Mouse (Mus musculus): ENCODE data around the gene Gpr37l1. TPM values are rescaled to one million over a fixed set of nuclear protein-coding genes. Genes with fewer than 3 reads are reported as not detected.
A peak's percentile ranks its signal among the peaks of the same experiment; 100 is the strongest.

Gpr37l1 gene
- polyA plus RNA-seq, 1 experiment from 2014 or later = 2.7 TPM

- no peak overlapping the region for H3K4me3 ChIP-seq (ENCODE audit: low read depth, low read length)
- no peaks in the 10 kb centered on the region for H3K27me3 ChIP-seq (ENCODE audit: control insufficient read depth, insufficient read depth, low read depth, low read length)
- H3K9me3 ChIP-seq (replicated peaks; ENCODE audit: control insufficient read depth, low read length, poor library complexity, severe bottlenecking) = no peaks in the 10 kb centered on the region
- no peak overlapping the region for H3K4me2 ChIP-seq (ENCODE audit: low read length)
- ATAC-seq = no peak
- 95% methylated on average over 6 of the region's 6 CpGs for WGBS
- no peaks in the 10 kb centered on the region for H3K4me1 ChIP-seq (ENCODE audit: control insufficient read depth, insufficient read depth, low read length)
- H3K9ac ChIP-seq (ENCODE audit: low read depth, low read length) = no peak overlapping the region
- H3K36me3 ChIP-seq (ENCODE audit: control insufficient read depth, insufficient read depth, low read length) = no peaks in the 10 kb centered on the region
- no peak overlapping the region for H3K27ac ChIP-seq (ENCODE audit: low read length)
These were observed 5.8 kb upstream of the Gpr37l1 start for GRCm38 (mm10) chr1:135173311-135173710.

- Histone ChIP-seq H3K4me3 (ENCODE audit: low read depth, low read length) (no peak overlapping the region), H3K9ac (ENCODE audit: low read depth, low read length) (no peak overlapping the region), H3K4me1 (ENCODE audit: control insufficient read depth, insufficient read depth, low read length) (no peaks in the 10 kb centered on the region), H3K9me3 (replicated peaks; ENCODE audit: control insufficient read depth, low read length, poor library complexity, severe bottlenecking) (no peaks in the 10 kb centered on the region), H3K36me3 (ENCODE audit: control insufficient read depth, insufficient read depth, low read length) (no peaks in the 10 kb centered on the region), H3K4me2 (ENCODE audit: low read length) (no peak overlapping the region), H3K27ac (ENCODE audit: low read length) (no peak overlapping the region), H3K27me3 (ENCODE audit: control insufficient read depth, insufficient read depth, low read depth, low read length) (no peaks in the 10 kb centered on the region)
- 55% methylated on average over 6 of the region's 6 CpGs for WGBS
- ATAC-seq = peak; percentile 86
These were observed 4.5 kb upstream of the Gpr37l1 start for GRCm38 (mm10) chr1:135171984-135172383.

- no peaks in the 10 kb centered on the region for H3K4me1 ChIP-seq (ENCODE audit: control insufficient read depth, insufficient read depth, low read length)
- H3K9me3 ChIP-seq (replicated peaks; ENCODE audit: control insufficient read depth, low read length, poor library complexity, severe bottlenecking) = no peaks in the 10 kb centered on the region
- H3K9ac ChIP-seq (ENCODE audit: low read depth, low read length) = no peak overlapping the region
- no peaks in the 10 kb centered on the region for H3K27me3 ChIP-seq (ENCODE audit: control insufficient read depth, insufficient read depth, low read depth, low read length)
- no peaks in the 10 kb centered on the region for H3K36me3 ChIP-seq (ENCODE audit: control insufficient read depth, insufficient read depth, low read length)
- no peak overlapping the region for H3K4me3 ChIP-seq (ENCODE audit: low read depth, low read length)
- WGBS = 85% methylated on average over 7 of the region's 7 CpGs
- H3K4me2 ChIP-seq (ENCODE audit: low read length) = no peak overlapping the region
- no peak overlapping the region for H3K27ac ChIP-seq (ENCODE audit: low read length)
- no peak for ATAC-seq
These were observed 3.7 kb upstream of the Gpr37l1 start for GRCm38 (mm10) chr1:135171202-135171601.

- no peaks in the 10 kb centered on the region for H3K36me3 ChIP-seq (ENCODE audit: control insufficient read depth, insufficient read depth, low read length)
- H3K4me2 ChIP-seq (ENCODE audit: low read length) = no peak overlapping the region
- H3K27ac ChIP-seq (ENCODE audit: low read length) = no peak overlapping the region
- H3K4me3 ChIP-seq (ENCODE audit: low read depth, low read length) = no peak overlapping the region
- H3K9ac ChIP-seq (ENCODE audit: low read depth, low read length) = no peak overlapping the region
- no peaks in the 10 kb centered on the region for H3K27me3 ChIP-seq (ENCODE audit: control insufficient read depth, insufficient read depth, low read depth, low read length)
- 70% methylated on average over 10 of the region's 10 CpGs for WGBS
- no peak for ATAC-seq
- no peaks in the 10 kb centered on the region for H3K4me1 ChIP-seq (ENCODE audit: control insufficient read depth, insufficient read depth, low read length)
- H3K9me3 ChIP-seq (replicated peaks; ENCODE audit: control insufficient read depth, low read length, poor library complexity, severe bottlenecking) = no peaks in the 10 kb centered on the region
These were observed 2.8 kb upstream of the Gpr37l1 start for GRCm38 (mm10) chr1:135170299-135170698.

- no peak for ATAC-seq
- WGBS = 49% methylated on average over 12 of the region's 12 CpGs
- Histone ChIP-seq H3K4me1 (ENCODE audit: control insufficient read depth, insufficient read depth, low read length) (no peaks in the 10 kb centered on the region), H3K27ac (ENCODE audit: low read length) (0 out of 2 replicates have a peak overlapping the region, but pooled peaks have one; percentile 29), H3K9me3 (replicated peaks; ENCODE audit: control insufficient read depth, low read length, poor library complexity, severe bottlenecking) (no peaks in the 10 kb centered on the region), H3K4me3 (ENCODE audit: low read depth, low read length) (no peak overlapping the region), H3K36me3 (ENCODE audit: control insufficient read depth, insufficient read depth, low read length) (no peaks in the 10 kb centered on the region), H3K4me2 (ENCODE audit: low read length) (no peak overlapping the region), H3K9ac (ENCODE audit: low read depth, low read length) (no peak overlapping the region), H3K27me3 (ENCODE audit: control insufficient read depth, insufficient read depth, low read depth, low read length) (no peaks in the 10 kb centered on the region)
These were observed 2.2 kb upstream of the Gpr37l1 start for GRCm38 (mm10) chr1:135169556-135170224.

- ATAC-seq = no peak
- no peak overlapping the region for H3K27ac ChIP-seq (ENCODE audit: low read length)
- WGBS = 95% methylated on average over 10 of the region's 10 CpGs
- no peaks in the 10 kb centered on the region for H3K9me3 ChIP-seq (replicated peaks; ENCODE audit: control insufficient read depth, low read length, poor library complexity, severe bottlenecking)
- no peaks in the 10 kb centered on the region for H3K36me3 ChIP-seq (ENCODE audit: control insufficient read depth, insufficient read depth, low read length)
- H3K27me3 ChIP-seq (ENCODE audit: control insufficient read depth, insufficient read depth, low read depth, low read length) = no peaks in the 10 kb centered on the region
- H3K4me2 ChIP-seq (ENCODE audit: low read length) = no peak overlapping the region
- no peaks in the 10 kb centered on the region for H3K4me1 ChIP-seq (ENCODE audit: control insufficient read depth, insufficient read depth, low read length)
- no peak overlapping the region for H3K9ac ChIP-seq (ENCODE audit: low read depth, low read length)
- no peak overlapping the region for H3K4me3 ChIP-seq (ENCODE audit: low read depth, low read length)
These were observed 1.1 kb upstream of the Gpr37l1 start for GRCm38 (mm10) chr1:135168453-135169200.

GRCm38 (mm10) chr1:135162720-135163119, 4.8 kb downstream of the Gpr37l1 start:
- H3K9me3 ChIP-seq (replicated peaks; ENCODE audit: control insufficient read depth, low read length, poor library complexity, severe bottlenecking) = no peaks in the 10 kb centered on the region
- 33% methylated on average over 6 of the region's 6 CpGs for WGBS
- no peak for ATAC-seq
- no peak overlapping the region for H3K4me3 ChIP-seq (ENCODE audit: low read depth, low read length)
- no peaks in the 10 kb centered on the region for H3K4me1 ChIP-seq (ENCODE audit: control insufficient read depth, insufficient read depth, low read length)
- no peak overlapping the region for H3K4me2 ChIP-seq (ENCODE audit: low read length)
- H3K27ac ChIP-seq (ENCODE audit: low read length) = peak overlapping the region; percentile 47
- H3K36me3 ChIP-seq (ENCODE audit: control insufficient read depth, insufficient read depth, low read length) = no peaks in the 10 kb centered on the region
- no peak overlapping the region for H3K9ac ChIP-seq (ENCODE audit: low read depth, low read length)
- H3K27me3 ChIP-seq (ENCODE audit: control insufficient read depth, insufficient read depth, low read depth, low read length) = no peaks in the 10 kb centered on the region

GRCm38 (mm10) chr1:135160411-135161050, 7.0 kb downstream of the Gpr37l1 start:
- ATAC-seq = no peak
- Histone ChIP-seq H3K4me1 (ENCODE audit: control insufficient read depth, insufficient read depth, low read length) (no peaks in the 10 kb centered on the region), H3K4me3 (ENCODE audit: low read depth, low read length) (no peak overlapping the region), H3K27ac (ENCODE audit: low read length) (peak overlapping the region; percentile 79), H3K4me2 (ENCODE audit: low read length) (no peak overlapping the region), H3K27me3 (ENCODE audit: control insufficient read depth, insufficient read depth, low read depth, low read length) (no peaks in the 10 kb centered on the region), H3K9me3 (replicated peaks; ENCODE audit: control insufficient read depth, low read length, poor library complexity, severe bottlenecking) (no peaks in the 10 kb centered on the region), H3K9ac (ENCODE audit: low read depth, low read length) (no peak overlapping the region), H3K36me3 (ENCODE audit: control insufficient read depth, insufficient read depth, low read length) (peaks cover 6% of the 10 kb centered on the region)
- 88% methylated on average over 13 of the region's 13 CpGs for WGBS
